Mouse (Mus musculus) G1E (cell line): ENCODE data around the gene Mnat1. TPM values are rescaled to one million over a fixed set of nuclear protein-coding genes. Genes with fewer than 3 reads are reported as not detected.
A peak's percentile ranks its signal among the peaks of the same experiment; 100 is the strongest.

Experiments
- ATAC-seq: 2 replicates; pipeline ENCODE4 v1.8.0; 2016; ENCODE audit warnings: mild to moderate bottlenecking; ENCODE audit not compliant: insufficient number of reproducible peaks, poor library complexity, low FRiP score, severe bottlenecking; ENCODE audit errors: extremely low read depth
- DNase-seq: peaks from one replicate; pipeline ENCODE4 v3.0.0; 2012; ENCODE audit warnings: low spot score
- H3K27me3 ChIP-seq: 2 replicates; pipeline ENCODE4 v1.6.1; 2012; ENCODE audit warnings: mild to moderate bottlenecking, low read length, inconsistent platforms; ENCODE audit not compliant: insufficient read depth
- H3K36me3 ChIP-seq: replicated peaks from 2 replicates; pipeline ENCODE3; 2012; ENCODE audit warnings: mild to moderate bottlenecking, inconsistent platforms
- H3K4me1 ChIP-seq: 2 replicates; pipeline ENCODE4 v1.6.1; 2012; ENCODE audit warnings: low read depth, low read length, inconsistent platforms, mixed read lengths; ENCODE audit not compliant: insufficient read depth
- H3K4me3 ChIP-seq: 2 replicates; pipeline ENCODE4 v1.5.1; 2012; ENCODE audit warnings: low read depth, mild to moderate bottlenecking, inconsistent platforms, low read length, moderate library complexity, mixed read lengths
- H3K9me3 ChIP-seq: replicated peaks from 2 replicates; pipeline ENCODE4 v1.6.1; 2012; ENCODE audit warnings: inconsistent platforms
- CTCF ChIP-seq: IDR thresholded peaks from 2 replicates; pipeline ENCODE4 v1.5.1; 2012; ENCODE audit warnings: low read depth, low read length, inconsistent platforms, mixed read lengths
- GATA1 ChIP-seq: IDR thresholded peaks from 2 replicates; pipeline ENCODE4 v1.6.1; 2012; ENCODE audit warnings: borderline replicate concordance, low read length, inconsistent platforms, mixed read lengths
- GATA2 ChIP-seq: IDR thresholded peaks from 2 replicates; pipeline ENCODE4 v1.6.1; 2012; ENCODE audit warnings: low read depth, low read length, inconsistent platforms, borderline replicate concordance
- POLR2AphosphoS5 ChIP-seq: IDR thresholded peaks from 2 replicates; pipeline ENCODE4 v1.6.1; 2012; ENCODE audit warnings: low read depth, low read length, inconsistent platforms; ENCODE audit not compliant: insufficient replicate concordance
- TAL1 ChIP-seq: conservative IDR thresholded peaks from 2 replicates; pipeline ENCODE4 v1.6.1; 2012; ENCODE audit warnings: low read depth, low read length, inconsistent platforms, mixed read lengths
- polyA plus RNA-seq: library from polyadenylated mRNA; stranded (reverse); fragments of >175 nt; gene quantifications from 2 replicates; pipeline ENCODE4 v1.2.3, GENCODE M21; 2012
- total RNA-seq, 2 experiments: library from RNA; stranded (forward) in 1 of 2; stranded (reverse) in 1 of 2; fragments of 200-1000 nt in 1 of 2; fragments of >200 nt in 1 of 2; fragmentation: Nextera tagmentation in 1 of 2; gene quantifications; 2 replicates each; pipeline ENCODE4 v1.2.3; 2014 to 2017

The Mnat1 gene
- total and polyA plus RNA-seq, 3 experiments: 5.1 to 70.7 (median 37.0) TPM

GRCm38 (mm10) chr12:73201587-73201986 lies 78.1 kb downstream of the Mnat1 start:
- DNase-seq (peak; percentile 63), ATAC-seq (peak; percentile 92)
- Histone ChIP-seq H3K36me3 (peaks cover 13% of the 10 kb centered on the region), H3K9me3 (no peaks in the 10 kb centered on the region), H3K4me3 (no peak overlapping the region; the same call in 1 of the 2 replicates), H3K4me1 (peaks cover 76% of the 10 kb centered on the region), H3K27me3 (no peaks in the 10 kb centered on the region)
- TF ChIP-seq CTCF: no peak
- TF ChIP-seq POLR2AphosphoS5: no peak
- TF ChIP-seq GATA2: no peak
- 0 out of 2 replicates have a peak, but pooled peaks have one; percentile 9 for TF ChIP-seq TAL1
- no peak for TF ChIP-seq GATA1

GRCm38 (mm10) chr12:73205710-73206649 lies 82.5 kb downstream of the Mnat1 start:
- H3K27me3 ChIP-seq: no peaks in the 10 kb centered on the region
- H3K4me3 ChIP-seq: no peak overlapping the region; the same call in 1 of the 2 replicates
- ATAC-seq (no peak; the same call in 1 of the 2 replicates), DNase-seq (peak; percentile 32)
- peaks cover 5% of the 10 kb centered on the region for H3K36me3 ChIP-seq
- H3K4me1 ChIP-seq: peaks cover 82% of the 10 kb centered on the region
- TF ChIP-seq GATA1 (no peak), POLR2AphosphoS5 (no peak), TAL1 (no peak), CTCF (no peak), GATA2 (no peak)
- H3K9me3 ChIP-seq: no peaks in the 10 kb centered on the region

- TF ChIP-seq TAL1 (peak; percentile 73), POLR2AphosphoS5 (no peak)
- Histone ChIP-seq H3K9me3 (no peaks in the 10 kb centered on the region), H3K27me3 (no peaks in the 10 kb centered on the region), H3K4me1 (peaks cover 84% of the 10 kb centered on the region), H3K36me3 (peaks cover 5% of the 10 kb centered on the region), H3K4me3 (no peak overlapping the region; the same call in 1 of the 2 replicates)
- DNase-seq (no peak), ATAC-seq (peak; percentile 61)
These were observed 83.5 kb downstream of the Mnat1 start for GRCm38 (mm10) chr12:73207008-73207407.

GRCm38 (mm10) chr12:73207461-73207860 lies 83.9 kb downstream of the Mnat1 start:
- H3K36me3 ChIP-seq: peaks cover 5% of the 10 kb centered on the region
- no peak overlapping the region; the same call in 1 of the 2 replicates for H3K4me3 ChIP-seq
- no peaks in the 10 kb centered on the region for H3K27me3 ChIP-seq
- H3K4me1 ChIP-seq: peaks cover 82% of the 10 kb centered on the region
- no peaks in the 10 kb centered on the region for H3K9me3 ChIP-seq
- ATAC-seq (no peak), DNase-seq (no peak)
- TF ChIP-seq GATA2: no peak
- TF ChIP-seq GATA1: no peak
- no peak for TF ChIP-seq TAL1
- no peak for TF ChIP-seq CTCF
- TF ChIP-seq POLR2AphosphoS5: no peak

GRCm38 (mm10) chr12:73208518-73208917 lies 85.0 kb downstream of the Mnat1 start:
- peaks cover 73% of the 10 kb centered on the region for H3K4me1 ChIP-seq
- DNase-seq: no peak
- TF ChIP-seq GATA2 (no peak), TAL1 (no peak), POLR2AphosphoS5 (no peak), CTCF (no peak), GATA1 (no peak)

GRCm38 (mm10) chr12:73209117-73209516 lies 85.6 kb downstream of the Mnat1 start:
- DNase-seq (no peak), ATAC-seq (no peak)
- Histone ChIP-seq H3K4me1 (peaks cover 69% of the 10 kb centered on the region), H3K36me3 (peaks cover 2% of the 10 kb centered on the region), H3K4me3 (no peak overlapping the region), H3K27me3 (no peaks in the 10 kb centered on the region), H3K9me3 (no peaks in the 10 kb centered on the region)
- no peak for TF ChIP-seq POLR2AphosphoS5
- TF ChIP-seq TAL1: no peak
- TF ChIP-seq GATA1: no peak
- no peak for TF ChIP-seq CTCF
- no peak for TF ChIP-seq GATA2

More at GRCm38 (mm10) chr12:73208518-73208917, 85.0 kb downstream of the Mnat1 start:
- Histone ChIP-seq H3K27me3 (no peaks in the 10 kb centered on the region), H3K4me3 (no peak overlapping the region), H3K36me3 (peaks cover 2% of the 10 kb centered on the region), H3K9me3 (no peaks in the 10 kb centered on the region)
- ATAC-seq: no peak
